Mouse (Mus musculus): ENCODE data around the gene Gm27021. TPM values are rescaled to one million over a fixed set of nuclear protein-coding genes. Genes with fewer than 3 reads are reported as not detected.

Gene Gm27021
- polyA plus RNA-seq, 1 experiment from 2014 or later, result 2.3 TPM

DNA sequence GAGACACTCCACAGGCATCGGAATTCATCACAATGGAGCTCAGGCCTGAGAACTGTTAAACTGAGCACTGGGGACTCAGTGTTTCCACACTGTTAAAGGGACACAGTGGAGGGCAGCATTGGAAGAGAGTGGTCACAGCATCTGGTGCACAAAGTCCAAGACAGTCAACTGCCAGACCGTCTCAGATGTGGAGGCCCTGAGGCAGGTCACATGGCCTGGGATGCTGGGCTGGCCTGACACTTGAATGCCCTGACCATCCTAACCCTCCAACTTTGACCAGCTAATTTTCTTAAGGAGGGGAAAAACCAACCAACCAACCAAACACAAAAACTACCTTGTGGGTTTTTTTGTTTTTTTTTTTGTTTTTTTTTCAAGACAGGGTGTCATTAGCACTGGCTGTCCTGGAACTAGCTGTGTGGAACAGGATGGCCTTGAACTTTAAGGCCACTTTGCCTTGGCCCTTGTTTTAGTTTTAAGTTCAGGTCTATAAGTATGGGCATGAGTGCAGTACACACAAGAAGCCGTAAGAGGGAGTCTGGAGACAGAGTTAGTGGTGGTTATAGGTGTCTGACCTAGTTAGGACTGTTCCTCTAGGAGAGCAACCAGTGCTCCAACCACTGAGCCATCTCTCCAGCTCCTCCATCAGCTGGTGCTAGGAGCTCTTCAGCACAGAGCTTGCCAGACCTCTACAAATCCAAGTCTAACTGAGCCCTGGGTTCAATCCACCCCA, 2.0 kb downstream of the Gm27021 start:
- Histone ChIP-seq H3K4me2 (peak overlapping the region; percentile 82), H3K4me3 (peak overlapping the region; percentile 81)
- WGBS, result 63% methylated on average over 3 of the region's 3 CpGs

DNA sequence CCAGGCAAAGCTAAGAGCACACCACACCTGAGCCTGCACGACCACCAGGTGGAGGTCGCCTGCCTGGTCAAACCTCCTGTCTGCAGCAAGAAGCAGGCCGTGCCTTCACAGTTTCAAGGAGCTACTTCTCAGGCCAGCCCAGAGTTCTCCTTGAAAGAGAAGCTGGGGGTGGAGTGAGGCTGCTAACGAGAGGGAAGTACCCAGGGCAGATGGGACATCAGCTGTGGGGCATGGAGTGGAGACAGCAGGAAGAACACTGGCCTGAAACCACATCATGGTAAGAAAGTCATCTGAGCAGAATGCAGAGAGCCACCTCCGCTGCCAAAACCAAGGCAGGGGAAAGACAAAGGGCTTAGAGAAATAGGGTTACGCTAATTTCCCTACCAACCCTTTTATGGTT, 3.3 kb downstream of the Gm27021 start:
- H3K9me3 ChIP-seq, result no peaks in the 10 kb centered on the region
- H3K4me1 ChIP-seq, result peaks cover 38% of the 10 kb centered on the region
- H3K27me3 ChIP-seq, result no peaks in the 10 kb centered on the region
- H3K9ac ChIP-seq, result no peak overlapping the region
- 0 out of 2 replicates have a peak, but pooled peaks cover 3% of the 10 kb centered on the region for H3K36me3 ChIP-seq
- no peak overlapping the region for H3K27ac ChIP-seq
- H3K4me3 ChIP-seq, result no peak overlapping the region
- 76% methylated on average over 6 of the region's 6 CpGs for WGBS
- H3K4me2 ChIP-seq, result no peak overlapping the region
- ATAC-seq (ENCODE audit: borderline replicate concordance, extremely low read depth, low FRiP score, low TSS enrichment), result no peak

More for the DNA sequence above, 2.0 kb downstream of the Gm27021 start:
- peaks cover 15% of the 10 kb centered on the region for H3K36me3 ChIP-seq
- H3K27ac ChIP-seq, result no peak overlapping the region
- H3K4me1 ChIP-seq, result peaks cover 38% of the 10 kb centered on the region
- peak overlapping the region; percentile 88 for H3K9ac ChIP-seq
- no peak for ATAC-seq (ENCODE audit: borderline replicate concordance, extremely low read depth, low FRiP score, low TSS enrichment)
- no peaks in the 10 kb centered on the region for H3K9me3 ChIP-seq
- no peaks in the 10 kb centered on the region for H3K27me3 ChIP-seq

DNA sequence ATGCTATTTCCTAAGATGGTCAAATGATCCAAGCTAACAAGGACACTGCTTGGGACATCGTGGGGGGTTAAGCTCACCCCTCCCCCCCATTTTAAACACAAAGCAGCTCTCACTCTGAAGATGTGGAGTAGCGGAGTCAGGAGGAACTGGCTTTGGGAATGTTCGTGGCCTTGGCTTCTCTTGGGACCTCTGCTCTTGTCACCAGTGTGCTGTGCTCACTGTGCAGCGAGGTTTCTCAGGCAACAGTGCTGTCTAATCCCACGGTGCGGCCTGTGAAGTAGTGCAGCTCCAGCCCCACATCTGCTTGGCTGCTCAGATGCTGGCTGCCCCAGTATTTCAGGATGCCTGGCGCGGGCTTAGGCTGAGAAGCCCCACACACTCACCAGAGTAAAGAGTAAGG, 10.5 kb downstream of the Gm27021 start:
- H3K4me2 ChIP-seq, result no peak overlapping the region
- no peak overlapping the region for H3K9ac ChIP-seq
- H3K4me3 ChIP-seq, result no peak overlapping the region
- H3K27ac ChIP-seq, result no peak overlapping the region
- no peak for ATAC-seq (ENCODE audit: borderline replicate concordance, extremely low read depth, low FRiP score, low TSS enrichment)
- no peaks in the 10 kb centered on the region for H3K9me3 ChIP-seq
- H3K36me3 ChIP-seq, result peaks cover 51% of the 10 kb centered on the region
- WGBS, result 74% methylated on average over 8 of the region's 8 CpGs
- H3K27me3 ChIP-seq, result no peaks in the 10 kb centered on the region
- no peaks in the 10 kb centered on the region for H3K4me1 ChIP-seq

DNA sequence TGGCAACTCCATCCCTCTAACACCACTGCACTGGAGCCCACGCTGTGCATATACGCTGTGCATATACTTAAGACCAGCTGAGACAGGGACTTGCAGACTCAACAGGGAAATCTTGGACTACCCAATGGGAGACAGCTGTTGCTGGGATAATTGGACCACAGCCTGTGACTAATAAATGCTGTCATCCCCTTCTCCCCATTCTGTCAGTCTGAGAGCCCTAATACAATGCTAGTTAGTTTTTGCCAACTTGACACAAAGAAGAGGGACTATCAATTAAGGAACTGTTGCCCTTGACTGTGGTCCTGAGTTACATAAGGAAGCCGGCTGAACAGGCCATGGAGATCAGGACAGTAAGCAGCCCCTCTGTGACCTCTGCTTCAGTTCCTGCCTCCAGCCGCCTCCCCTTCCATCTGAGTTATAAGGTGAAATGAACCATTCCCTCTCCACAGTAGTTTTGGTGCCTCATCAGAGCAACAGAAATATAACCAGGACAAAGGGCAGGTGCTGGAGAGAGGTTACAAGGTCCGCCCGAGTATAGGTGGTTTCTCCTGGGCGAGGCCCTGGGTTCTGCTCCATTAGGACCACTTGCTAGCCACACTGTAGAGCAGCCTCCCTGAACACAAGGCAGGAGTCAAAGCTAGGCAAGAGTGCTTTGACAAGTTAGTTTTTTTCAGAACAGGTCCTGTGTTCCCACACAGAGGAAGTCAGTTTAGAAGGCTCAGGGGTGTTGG, 11.4 kb downstream of the Gm27021 start:
- H3K4me2 ChIP-seq, result no peak overlapping the region
- H3K9ac ChIP-seq, result no peak overlapping the region
- H3K36me3 ChIP-seq, result peaks cover 51% of the 10 kb centered on the region
- H3K27me3 ChIP-seq, result no peaks in the 10 kb centered on the region
- H3K4me3 ChIP-seq, result no peak overlapping the region
- WGBS, result 91% methylated on average over 7 of the region's 7 CpGs
- ATAC-seq (ENCODE audit: borderline replicate concordance, extremely low read depth, low FRiP score, low TSS enrichment), result no peak
- H3K4me1 ChIP-seq, result no peaks in the 10 kb centered on the region
- H3K27ac ChIP-seq, result no peak overlapping the region
- H3K9me3 ChIP-seq, result no peaks in the 10 kb centered on the region

DNA sequence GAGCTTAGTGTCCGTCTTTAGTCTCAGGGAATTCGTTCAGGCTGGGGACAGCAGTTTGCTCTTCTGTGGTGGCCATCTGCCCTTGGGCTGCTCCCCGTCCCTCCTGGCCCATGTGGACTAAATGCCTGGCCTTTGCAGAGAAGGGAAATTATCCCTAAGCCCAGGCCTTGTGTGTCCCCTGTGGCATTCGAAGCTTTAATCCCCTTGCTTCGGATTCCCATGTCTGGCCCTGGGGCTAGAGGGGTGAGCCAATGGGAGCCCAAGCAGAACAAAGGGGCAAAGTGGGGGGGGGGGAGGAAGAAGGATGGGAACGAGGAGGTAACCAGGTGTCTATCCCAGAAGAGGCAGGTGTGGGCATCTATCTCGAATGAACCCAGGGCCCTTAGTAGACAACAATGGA, 20.3 kb downstream of the Gm27021 start, which contains the start of gene 1190005I06Rik:
Gene 1190005I06Rik (minus strand): TSS at position 101 of the 400 bp plus-strand sequence.
- Histone ChIP-seq H3K4me2 (no peak within 1 kb of the TSS), H3K9ac (no peak within 1 kb of the TSS), H3K9me3 (no peaks in the 10 kb centered on the region), H3K4me1 (0 out of 2 replicates have a peak, but pooled peaks cover 7% of the 10 kb centered on the region), H3K27ac (no peak within 1 kb of the TSS), H3K27me3 (no peaks in the 10 kb centered on the region), H3K4me3 (no peak within 1 kb of the TSS), H3K36me3 (no peaks in the 10 kb centered on the region)
- no peak for ATAC-seq (ENCODE audit: borderline replicate concordance, extremely low read depth, low FRiP score, low TSS enrichment)
- 55% methylated on average over 7 of the region's 7 CpGs for WGBS

DNA sequence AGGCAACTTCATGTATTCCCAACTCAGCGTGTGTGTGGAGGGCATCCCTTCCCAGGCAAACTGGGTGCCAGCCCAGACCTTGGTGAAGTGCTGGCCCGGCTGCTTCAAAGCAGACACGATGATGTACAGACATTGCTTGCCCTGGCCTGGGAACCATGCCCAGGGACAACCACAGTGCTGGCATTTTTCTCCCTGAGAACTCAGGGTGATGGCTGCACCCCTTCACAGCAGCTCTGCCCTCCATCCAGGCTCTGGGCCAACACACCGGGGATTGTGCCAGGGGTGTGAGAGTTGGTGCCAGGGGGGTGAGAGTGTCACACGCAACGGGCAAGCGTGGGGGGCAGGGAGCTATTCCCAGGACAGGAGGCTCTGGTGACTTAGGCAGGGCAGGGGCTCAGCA, 23.2 kb downstream of the Gm27021 start:
- Histone ChIP-seq H3K36me3 (no peaks in the 10 kb centered on the region), H3K27me3 (no peaks in the 10 kb centered on the region), H3K4me3 (no peak overlapping the region), H3K9me3 (no peaks in the 10 kb centered on the region), H3K27ac (0 out of 2 replicates have a peak overlapping the region, but pooled peaks have one; percentile 12), H3K9ac (no peak overlapping the region), H3K4me2 (no peak overlapping the region), H3K4me1 (0 out of 2 replicates have a peak, but pooled peaks cover 7% of the 10 kb centered on the region)
- ATAC-seq (ENCODE audit: borderline replicate concordance, extremely low read depth, low FRiP score, low TSS enrichment), result no peak
- WGBS, result 49% methylated on average over 7 of the region's 7 CpGs

DNA sequence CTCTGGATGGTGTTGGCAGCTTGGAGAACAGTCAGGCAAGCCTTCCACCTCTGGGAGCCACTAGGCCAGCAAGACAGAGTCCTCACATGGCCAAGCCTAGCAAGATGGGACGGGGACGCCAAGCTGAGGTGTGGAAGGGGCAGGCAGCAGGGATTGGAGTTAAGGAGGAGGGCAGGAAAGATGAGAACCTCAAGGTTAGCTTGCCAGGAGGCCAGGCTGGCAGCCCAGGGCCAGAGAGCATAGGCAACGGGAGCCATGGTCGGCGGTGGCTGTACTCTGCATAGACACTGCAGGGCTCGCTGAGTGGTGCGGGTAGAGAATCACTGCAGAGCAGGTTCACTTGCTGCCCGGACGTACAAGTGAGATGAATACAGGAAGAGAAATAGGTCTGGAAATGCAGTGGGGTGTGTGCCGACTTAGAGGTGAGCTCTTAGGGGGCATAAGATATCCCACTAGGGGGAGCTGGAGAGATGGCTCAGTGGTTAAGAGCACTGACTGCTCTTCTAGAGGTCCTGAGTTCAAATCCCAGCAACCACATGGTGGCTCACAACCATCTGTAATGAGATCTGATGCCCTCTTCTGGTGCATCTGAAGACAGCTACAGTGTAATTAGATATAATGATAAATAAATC, 25.7 kb downstream of the Gm27021 start:
- WGBS, result 75% methylated on average over 10 of the region's 10 CpGs
- 0 out of 2 replicates have a peak, but pooled peaks cover 7% of the 10 kb centered on the region for H3K4me1 ChIP-seq
- H3K4me2 ChIP-seq, result no peak overlapping the region
- H3K36me3 ChIP-seq, result no peaks in the 10 kb centered on the region
- H3K4me3 ChIP-seq, result no peak overlapping the region
- H3K9ac ChIP-seq, result no peak overlapping the region
- H3K9me3 ChIP-seq, result no peaks in the 10 kb centered on the region
- no peaks in the 10 kb centered on the region for H3K27me3 ChIP-seq
- H3K27ac ChIP-seq, result no peak overlapping the region
- no peak for ATAC-seq (ENCODE audit: borderline replicate concordance, extremely low read depth, low FRiP score, low TSS enrichment)

DNA sequence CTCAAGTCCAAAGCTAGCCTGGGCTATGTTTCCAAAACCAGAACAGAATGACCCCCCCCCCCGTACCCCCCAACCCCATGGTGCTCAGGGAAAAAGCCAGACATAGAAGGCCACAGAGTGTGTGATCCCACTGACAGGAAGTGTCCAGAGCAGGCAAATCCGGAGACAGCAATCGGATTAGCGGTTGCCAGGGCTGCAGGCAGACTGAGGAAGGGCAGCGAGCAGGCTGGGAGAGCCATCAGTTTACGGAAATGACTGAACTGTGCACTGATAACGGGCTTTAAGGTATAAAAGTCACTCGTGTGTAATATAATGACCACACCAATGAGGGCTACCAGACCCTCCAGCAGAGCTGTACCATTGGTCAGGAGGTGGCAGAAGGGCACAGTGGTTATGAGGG, 26.6 kb downstream of the Gm27021 start:
- WGBS, result 20% methylated on average over 8 of the region's 8 CpGs
- no peaks in the 10 kb centered on the region for H3K27me3 ChIP-seq
- H3K4me1 ChIP-seq, result 0 out of 2 replicates have a peak, but pooled peaks cover 7% of the 10 kb centered on the region
- H3K27ac ChIP-seq, result no peak overlapping the region
- no peak overlapping the region for H3K9ac ChIP-seq
- no peaks in the 10 kb centered on the region for H3K36me3 ChIP-seq
- no peak for ATAC-seq (ENCODE audit: borderline replicate concordance, extremely low read depth, low FRiP score, low TSS enrichment)
- no peaks in the 10 kb centered on the region for H3K9me3 ChIP-seq
- no peak overlapping the region for H3K4me3 ChIP-seq
- H3K4me2 ChIP-seq, result no peak overlapping the region

DNA sequence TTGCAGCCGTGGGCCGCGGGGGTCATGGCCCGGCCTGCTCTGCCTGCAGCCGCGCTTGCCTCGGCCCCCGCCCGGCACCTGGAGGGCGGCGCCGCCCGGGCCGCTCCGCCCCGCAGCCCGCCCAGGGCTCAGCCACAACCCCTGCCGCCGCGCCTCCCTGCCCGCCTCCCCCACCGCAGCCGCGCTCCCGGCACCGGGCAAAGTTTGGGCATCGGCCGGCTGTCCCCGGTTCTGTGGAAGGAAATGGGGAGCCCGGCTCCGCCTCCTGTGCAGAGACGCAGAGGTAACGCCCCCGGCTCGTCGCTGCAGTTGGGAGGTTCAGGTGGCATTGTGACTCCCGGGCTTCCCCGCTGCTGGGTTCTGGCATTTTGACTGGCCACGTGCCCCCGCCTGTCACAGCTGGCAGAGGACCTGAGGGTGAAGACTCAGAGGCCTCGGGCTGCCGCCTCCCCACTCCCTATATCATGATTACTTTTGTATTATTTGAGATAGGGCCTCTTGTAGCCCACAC, 33.5 kb downstream of the Gm27021 start:
- peak; percentile 36 for ATAC-seq (ENCODE audit: borderline replicate concordance, extremely low read depth, low FRiP score, low TSS enrichment)
- peaks cover 21% of the 10 kb centered on the region for H3K4me1 ChIP-seq
- H3K9me3 ChIP-seq, result no peaks in the 10 kb centered on the region
- peak overlapping the region; percentile 98 for H3K4me2 ChIP-seq
- WGBS, result 1% methylated on average over 40 of the region's 42 CpGs
- H3K27me3 ChIP-seq, result peaks cover 28% of the 10 kb centered on the region
- H3K4me3 ChIP-seq, result peak overlapping the region; percentile 59
- peak overlapping the region; percentile 59 for H3K9ac ChIP-seq
- no peaks in the 10 kb centered on the region for H3K36me3 ChIP-seq
- no peak overlapping the region for H3K27ac ChIP-seq

DNA sequence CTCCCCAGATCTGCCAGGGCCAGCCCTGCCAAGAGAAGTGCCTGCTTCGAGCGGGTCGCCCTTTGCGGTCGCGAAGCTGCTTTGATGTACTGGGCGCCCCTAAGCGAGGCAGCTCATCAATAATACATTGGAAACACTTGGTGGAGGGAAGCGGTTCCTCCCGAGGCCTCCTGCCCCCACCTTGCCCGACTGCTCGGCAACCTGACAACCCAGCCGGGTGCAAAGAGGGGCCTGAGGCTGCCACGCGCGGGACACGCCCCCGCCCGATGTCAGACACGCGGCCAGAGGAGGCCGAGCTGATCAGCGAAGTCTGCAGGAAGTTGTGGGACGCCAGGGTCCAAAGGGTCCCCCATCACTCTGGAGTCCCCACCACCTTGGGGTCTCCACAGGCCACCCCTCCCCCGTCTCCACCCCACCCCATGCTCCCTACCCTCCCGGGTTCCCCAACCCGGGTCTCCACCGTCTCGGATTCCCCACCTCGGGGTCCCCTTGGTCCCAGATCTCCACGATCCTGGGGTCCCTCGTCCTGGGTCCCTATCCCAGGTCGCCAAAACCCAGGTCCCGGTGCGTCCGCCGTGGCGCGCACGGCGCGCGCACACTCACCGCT, 34.1 kb downstream of the Gm27021 start:
- Histone ChIP-seq H3K4me1 (peaks cover 21% of the 10 kb centered on the region), H3K4me3 (peak overlapping the region; percentile 59), H3K9ac (peak overlapping the region; percentile 59), H3K4me2 (peak overlapping the region; percentile 98), H3K36me3 (no peaks in the 10 kb centered on the region), H3K27ac (no peak overlapping the region), H3K9me3 (no peaks in the 10 kb centered on the region), H3K27me3 (peaks cover 28% of the 10 kb centered on the region)
- peak; percentile 16 for ATAC-seq (ENCODE audit: borderline replicate concordance, extremely low read depth, low FRiP score, low TSS enrichment)
- WGBS, result 1% methylated on average over 44 of the region's 44 CpGs

DNA sequence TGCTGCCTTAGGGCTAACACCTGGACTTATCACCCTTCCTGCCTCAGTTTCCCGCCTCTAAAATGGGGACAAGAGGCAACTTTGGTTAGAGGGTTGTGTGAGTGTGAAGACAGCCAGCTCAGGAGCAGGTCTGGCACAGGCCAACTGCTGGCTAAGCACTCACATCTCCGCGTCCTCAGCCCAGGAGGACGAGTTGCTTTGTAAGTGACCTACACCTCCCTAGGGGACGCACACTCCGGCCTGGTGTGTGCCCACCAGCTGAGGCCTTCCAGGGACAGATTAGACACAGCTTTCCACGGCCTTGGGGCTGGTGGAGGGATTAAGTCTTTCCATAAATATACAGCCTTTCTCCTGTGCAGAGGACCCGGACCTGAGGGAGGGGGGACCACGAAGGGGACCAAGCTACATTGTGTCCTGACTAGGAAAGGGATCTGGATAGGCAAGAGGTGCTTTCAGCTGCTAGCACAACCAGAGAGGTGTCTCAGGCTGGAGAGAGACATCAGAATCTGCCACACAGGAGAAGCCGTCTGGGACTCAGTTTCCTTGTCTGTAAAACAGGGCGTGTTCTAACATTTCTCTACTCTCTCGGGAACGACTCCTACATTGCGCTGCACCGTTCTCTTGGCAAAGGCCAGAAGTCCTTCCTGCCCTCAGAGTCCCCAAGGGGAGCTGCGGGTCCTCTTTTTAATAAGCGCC, 34.8 kb downstream of the Gm27021 start:
- no peak for ATAC-seq (ENCODE audit: borderline replicate concordance, extremely low read depth, low FRiP score, low TSS enrichment)
- peaks cover 28% of the 10 kb centered on the region for H3K27me3 ChIP-seq
- H3K27ac ChIP-seq, result no peak overlapping the region
- H3K4me1 ChIP-seq, result peaks cover 21% of the 10 kb centered on the region
- no peaks in the 10 kb centered on the region for H3K9me3 ChIP-seq
- 42% methylated on average over 17 of the region's 17 CpGs for WGBS
- H3K4me2 ChIP-seq, result peak overlapping the region; percentile 98
- peak overlapping the region; percentile 59 for H3K9ac ChIP-seq
- H3K4me3 ChIP-seq, result peak overlapping the region; percentile 59
- no peaks in the 10 kb centered on the region for H3K36me3 ChIP-seq
